Mouse (Mus musculus): ENCODE data around the gene Jak1. TPM values are rescaled to one million over a fixed set of nuclear protein-coding genes. Genes with fewer than 3 reads are reported as not detected.
"Not testable (repeated sequence)": the region's sequence is repeated elsewhere in the genome, so short reads cannot be mapped to it uniquely, and the experiment has no call there.

Gene Jak1
- polyA plus RNA-seq, 2 experiments = 19.8 to 38.2 TPM

- WGBS (ENCODE audit: insufficient replicate concordance) = 70% methylated on average over 2 of the region's 2 CpGs
Measured at GRCm38 (mm10) chr4:101280119-101280518, 15.0 kb upstream of the Jak1 start.

DNA sequence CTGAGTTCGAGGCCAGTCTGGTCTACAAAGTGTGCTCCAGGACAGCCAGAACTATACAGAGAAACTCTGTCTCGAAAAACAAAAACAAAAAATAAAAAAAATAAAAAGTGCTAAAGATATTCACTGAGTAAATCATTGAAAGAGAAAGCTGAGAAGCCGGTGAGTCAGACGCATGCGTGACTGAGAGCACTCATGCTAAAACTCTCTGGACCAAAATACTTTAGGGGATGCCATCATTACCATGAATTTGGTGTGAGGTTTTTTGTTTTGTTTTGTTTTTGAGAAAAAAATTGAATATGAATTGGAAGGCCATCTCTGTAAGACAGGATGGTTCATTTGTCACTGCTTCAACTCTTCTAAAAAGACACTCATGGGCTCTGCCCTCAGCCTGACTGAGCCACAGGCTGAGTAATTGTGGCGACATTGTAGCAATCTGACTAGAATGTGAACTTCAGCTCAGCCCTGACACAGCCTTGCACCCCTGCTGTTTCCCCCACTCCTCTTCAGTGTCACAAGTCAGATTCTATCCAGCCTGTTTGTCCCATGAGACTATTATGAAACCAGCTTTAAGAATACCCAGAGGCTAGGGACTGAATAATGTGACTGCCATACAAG, 11.5 kb upstream of the Jak1 start:
- H3K4me3 ChIP-seq (ENCODE audit: insufficient read depth in 1 of 2, low read depth in 2 of 2, low read length in 2 of 2) = no peak overlapping the region
- H3K4me1 ChIP-seq (replicated peaks; ENCODE audit: control insufficient read depth in 2 of 2, insufficient read depth in 2 of 2, low read length in 1 of 2) = no peaks in the 10 kb centered on the region; a peak in 1 of 4 replicates
- WGBS (ENCODE audit: insufficient replicate concordance) = 72% methylated on average over 6 of the region's 6 CpGs
- H3K36me3 ChIP-seq (replicated peaks; ENCODE audit: control insufficient read depth, insufficient read depth, low read depth) = no peaks in the 10 kb centered on the region
- H3K27me3 ChIP-seq (ENCODE audit: control insufficient read depth, insufficient read depth, low read length) = no peaks in the 10 kb centered on the region
- TF ChIP-seq CTCF (IDR thresholded peaks at IDR 0.05; ENCODE audit: low read depth) = no peak
- TF ChIP-seq EP300 (IDR thresholded peaks at IDR 0.05; ENCODE audit: low read depth) = no peak
- H3K4me2 ChIP-seq (ENCODE audit: low read depth) = no peak overlapping the region
- no peak for DNase-seq (ENCODE audit: low read depth in 3 of 3, low spot score in 3 of 3)
- no peaks in the 10 kb centered on the region for H3K9me3 ChIP-seq (ENCODE audit: control insufficient read depth, low read length)
- H3K27ac ChIP-seq = no peak overlapping the region
- no peak overlapping the region for H3K9ac ChIP-seq (replicated peaks)
- no peak for ATAC-seq (ENCODE audit: insufficient read depth)

More at GRCm38 (mm10) chr4:101280119-101280518, 15.0 kb upstream of the Jak1 start:
- no peak for TF ChIP-seq EP300 (IDR thresholded peaks at IDR 0.05; ENCODE audit: low read depth)
- no peak for TF ChIP-seq CTCF (IDR thresholded peaks at IDR 0.05; ENCODE audit: low read depth)
- Histone ChIP-seq H3K9ac (replicated peaks) (no peak overlapping the region), H3K27me3 (ENCODE audit: control insufficient read depth, insufficient read depth, low read length) (no peaks in the 10 kb centered on the region), H3K9me3 (ENCODE audit: control insufficient read depth, low read length) (no peaks in the 10 kb centered on the region), H3K36me3 (replicated peaks; ENCODE audit: control insufficient read depth, insufficient read depth, low read depth) (no peaks in the 10 kb centered on the region), H3K4me1 (replicated peaks; ENCODE audit: control insufficient read depth in 2 of 2, insufficient read depth in 2 of 2, low read length in 1 of 2) (peaks cover 0 to 5% of the 10 kb centered on the region in 2 experiments; a peak in 1 of 4 replicates), H3K4me3 (ENCODE audit: insufficient read depth in 1 of 2, low read depth in 2 of 2, low read length in 2 of 2) (no peak overlapping the region), H3K27ac (no peak overlapping the region), H3K4me2 (ENCODE audit: low read depth) (no peak overlapping the region)
- ATAC-seq (ENCODE audit: insufficient read depth) (no peak), DNase-seq (ENCODE audit: low read depth in 3 of 3, low spot score in 3 of 3) (no peak)

GRCm38 (mm10) chr4:101275881-101276280, 10.8 kb upstream of the Jak1 start:
- no peak for DNase-seq (ENCODE audit: low read depth in 3 of 3, low spot score in 3 of 3)
- no peak overlapping the region for H3K27ac ChIP-seq
- H3K4me2 ChIP-seq (ENCODE audit: low read depth) = no peak overlapping the region
- WGBS (ENCODE audit: insufficient replicate concordance) = 74% methylated on average over 3 of the region's 3 CpGs
- no peak overlapping the region for H3K4me3 ChIP-seq (ENCODE audit: insufficient read depth in 1 of 2, low read depth in 2 of 2, low read length in 2 of 2)
- no peak overlapping the region for H3K9ac ChIP-seq (replicated peaks)
- H3K9me3 ChIP-seq (ENCODE audit: control insufficient read depth, low read length) = no peaks in the 10 kb centered on the region
- no peaks in the 10 kb centered on the region for H3K27me3 ChIP-seq (ENCODE audit: control insufficient read depth, insufficient read depth, low read length)
- TF ChIP-seq CTCF (IDR thresholded peaks at IDR 0.05; ENCODE audit: low read depth) (no peak), EP300 (IDR thresholded peaks at IDR 0.05; ENCODE audit: low read depth) (no peak)
- H3K36me3 ChIP-seq (replicated peaks; ENCODE audit: control insufficient read depth, insufficient read depth, low read depth) = no peaks in the 10 kb centered on the region
- no peaks in the 10 kb centered on the region for H3K4me1 ChIP-seq (replicated peaks; ENCODE audit: control insufficient read depth in 2 of 2, insufficient read depth in 2 of 2, low read length in 1 of 2)
- ATAC-seq (ENCODE audit: insufficient read depth) = no peak

DNA sequence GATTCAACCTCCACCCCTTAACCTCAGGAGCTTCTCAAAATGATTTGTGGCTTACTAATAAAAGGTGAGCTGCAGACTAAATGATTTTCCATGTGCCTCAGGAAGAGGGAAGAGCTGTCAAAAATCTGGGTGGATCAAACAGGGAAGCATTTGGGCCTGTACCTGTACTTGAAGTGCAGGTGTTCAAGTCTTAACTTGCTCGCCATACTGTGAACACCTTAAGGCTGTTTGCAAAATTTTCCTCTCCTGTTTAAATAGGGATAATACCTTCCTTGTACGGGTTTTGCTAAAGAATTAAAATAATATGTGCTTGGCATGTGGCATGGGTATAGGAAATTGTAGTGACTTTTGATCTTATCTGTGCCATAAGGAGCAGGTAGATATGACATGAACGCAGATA, 5.7 kb upstream of the Jak1 start:
- no peak overlapping the region for H3K27ac ChIP-seq

GRCm38 (mm10) chr4:101268506-101268905, 3.4 kb upstream of the Jak1 start:
- ATAC-seq (ENCODE audit: insufficient read depth); DNase-seq (ENCODE audit: low read depth in 3 of 3, low spot score in 3 of 3): not testable (repeated sequence)
- WGBS (ENCODE audit: insufficient replicate concordance) = 59% methylated on average over 1 of the region's 1 CpGs

More for the DNA sequence above, 5.7 kb upstream of the Jak1 start:
- Histone ChIP-seq H3K36me3 (replicated peaks; ENCODE audit: control insufficient read depth, insufficient read depth, low read depth) (no peaks in the 10 kb centered on the region), H3K9ac (replicated peaks) (no peak overlapping the region), H3K9me3 (ENCODE audit: control insufficient read depth, low read length) (no peaks in the 10 kb centered on the region), H3K4me2 (ENCODE audit: low read depth) (no peak overlapping the region), H3K4me1 (replicated peaks; ENCODE audit: control insufficient read depth in 2 of 2, insufficient read depth in 2 of 2, low read length in 1 of 2) (peaks cover 0 to 2% of the 10 kb centered on the region in 2 experiments; a peak in 2 of 4 replicates), H3K27me3 (ENCODE audit: control insufficient read depth, insufficient read depth, low read length) (no peaks in the 10 kb centered on the region), H3K4me3 (ENCODE audit: insufficient read depth in 1 of 2, low read depth in 2 of 2, low read length in 2 of 2) (no peak overlapping the region)
- TF ChIP-seq CTCF (IDR thresholded peaks at IDR 0.05; ENCODE audit: low read depth) = no peak
- TF ChIP-seq EP300 (IDR thresholded peaks at IDR 0.05; ENCODE audit: low read depth) = no peak
- DNase-seq (ENCODE audit: low read depth in 3 of 3, low spot score in 3 of 3) (no peak), ATAC-seq (ENCODE audit: insufficient read depth) (no peak)
- 71% methylated on average over 3 of the region's 3 CpGs for WGBS (ENCODE audit: insufficient replicate concordance)

More at GRCm38 (mm10) chr4:101268506-101268905, 3.4 kb upstream of the Jak1 start:
- not testable (repeated sequence) for H3K27me3 ChIP-seq (ENCODE audit: control insufficient read depth, insufficient read depth, low read length); H3K4me2 ChIP-seq (ENCODE audit: low read depth); H3K27ac ChIP-seq; H3K9me3 ChIP-seq (ENCODE audit: control insufficient read depth, low read length); H3K9ac ChIP-seq (replicated peaks); H3K4me3 ChIP-seq (ENCODE audit: insufficient read depth in 1 of 2, low read depth in 2 of 2, low read length in 2 of 2); H3K4me1 ChIP-seq (replicated peaks; ENCODE audit: control insufficient read depth in 2 of 2, insufficient read depth in 2 of 2, low read length in 1 of 2); H3K36me3 ChIP-seq (replicated peaks; ENCODE audit: control insufficient read depth, insufficient read depth, low read depth)
